Mouse (Mus musculus): ENCODE results near the gene Hormad1. TPM values are rescaled to one million over a fixed set of nuclear protein-coding genes. Genes with fewer than 3 reads are reported as not detected.

The Hormad1 gene
- polyA plus RNA-seq (2017; shearing (Covaris generic)), result under 1 TPM in 1 of 2 experiments, not detected in 1; 0.40 TPM

DNA sequence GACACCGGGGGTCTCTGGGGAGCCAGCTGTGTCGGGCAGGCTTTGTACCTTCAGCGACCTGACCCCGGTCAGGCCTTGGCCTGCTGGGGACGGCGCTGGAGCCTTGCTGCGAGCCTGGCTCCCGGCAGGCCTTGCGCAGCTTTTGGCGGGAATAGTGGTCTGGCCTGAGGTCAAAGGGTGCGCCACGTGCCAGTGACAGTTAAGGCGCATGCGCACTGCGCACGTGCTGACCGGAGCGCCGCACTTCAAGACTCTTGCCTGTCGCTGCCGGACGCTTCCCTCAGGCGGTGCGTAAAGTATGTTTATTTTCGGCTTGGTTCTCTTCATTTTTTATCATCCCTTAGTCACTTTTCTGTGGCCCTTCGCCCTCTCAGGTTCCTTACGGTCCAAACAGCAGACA is at the start of gene Hormad1:
Hormad1 (plus strand) TSS at position 241 of the 400 bp plus-strand sequence.

DNA sequence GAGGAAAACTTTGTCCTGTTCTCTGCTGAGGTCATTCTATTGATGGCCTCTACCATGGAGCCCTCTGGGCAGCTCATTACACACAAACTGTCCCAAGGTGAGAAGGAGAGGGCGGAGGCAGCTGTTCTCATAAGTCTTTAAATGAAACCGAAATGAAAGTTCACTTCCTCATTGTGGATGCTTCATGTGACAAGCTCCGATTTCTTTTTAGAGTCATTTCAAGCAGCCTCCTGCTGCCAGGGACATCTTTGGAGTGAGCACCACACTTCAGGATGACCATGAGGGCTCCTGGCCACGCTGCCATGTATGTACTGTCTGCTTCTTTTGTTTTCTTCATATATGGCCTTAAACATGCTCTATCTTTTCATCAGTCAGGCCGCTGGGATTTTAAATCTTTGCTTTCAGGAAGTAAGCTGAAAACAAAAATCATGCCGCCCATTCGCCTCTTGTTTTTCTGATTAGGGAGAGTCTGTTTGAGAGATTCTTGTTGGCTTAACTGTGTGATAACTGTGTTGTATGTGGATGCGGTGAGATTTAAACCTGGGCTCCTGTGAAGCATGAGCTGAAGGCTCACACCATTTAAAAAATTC is 32.8 kb upstream of the Hormad1 start, which contains the start of gene Ctss:
Ctss (plus strand) TSS at position 165 of the 590 bp plus-strand sequence.

GRCm38 (mm10) chr3:95588604-95589086 is 29.2 kb downstream of the Hormad1 start, which contains the start of gene Golph3l:
Golph3l (plus strand) TSS chr3:95588934.

DNA sequence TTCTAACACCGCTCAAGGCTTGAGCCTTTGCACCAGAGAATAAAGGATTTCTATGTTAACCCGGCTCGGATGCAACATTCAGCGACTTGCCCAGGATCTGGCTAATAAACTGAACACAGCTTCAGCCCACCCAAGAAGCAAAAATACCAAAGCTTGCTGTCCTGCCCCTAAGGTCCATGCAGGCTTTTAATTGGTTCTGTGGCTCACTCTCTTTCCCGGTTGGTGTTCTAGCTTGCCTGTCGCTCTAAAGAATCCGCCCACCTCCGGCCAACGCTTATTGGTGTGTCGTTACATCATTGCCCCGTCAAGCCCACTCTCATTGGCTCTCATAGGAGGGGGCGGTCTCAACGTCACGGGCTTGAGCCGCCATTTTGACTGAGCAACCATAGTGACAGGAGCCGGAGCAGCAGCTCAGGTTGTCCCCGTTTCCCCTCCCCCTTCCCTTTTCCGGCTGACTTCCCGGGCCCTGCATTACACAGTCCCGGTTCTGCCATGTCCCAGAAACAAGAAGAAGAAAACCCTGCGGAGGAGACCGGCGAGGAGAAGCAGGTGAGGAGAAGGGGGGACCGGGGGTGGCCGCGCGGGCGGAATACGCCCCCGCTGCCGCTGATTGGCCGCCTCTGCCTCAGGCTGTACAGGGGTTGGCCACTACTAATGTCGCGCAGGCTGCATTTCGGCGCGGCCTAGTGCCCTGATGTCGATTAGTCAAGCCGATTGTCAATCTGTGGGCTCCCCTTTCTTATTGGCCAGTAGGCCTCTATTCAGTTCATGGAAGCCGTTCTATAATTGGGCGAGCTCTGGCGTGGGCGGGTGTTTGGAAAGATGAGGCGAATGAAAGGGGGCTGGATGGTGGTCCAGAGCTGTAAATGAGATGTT is 65.4 kb downstream of the Hormad1 start, which contains the start of gene Ensa:
Ensa (plus strand) TSS at position 366 of the 876 bp plus-strand sequence.

Other genes with a start within 250 kb of the Hormad1 start
- 100 to 1,000 TPM; 222 to 295 TPM for gene Cers2, start 244.9 kb upstream of the Hormad1 start, polyA plus RNA-seq (2017; shearing (Covaris generic))
- gene Setdb1, start 202.5 kb upstream of the Hormad1 start, polyA plus RNA-seq (2017; shearing (Covaris generic)), result 10 to 100 TPM; 27.5 to 32.4 TPM
- under 1 TPM in 1 of 2 experiments, not detected in 1; 0.80 TPM for gene 4930558C23Rik, start 156.8 kb upstream of the Hormad1 start, polyA plus RNA-seq (2017; shearing (Covaris generic))
- 10 to 100 TPM; 47.2 to 50.7 TPM for gene Arnt, start 125.3 kb upstream of the Hormad1 start, polyA plus RNA-seq (2017; shearing (Covaris generic))
- under 1 TPM in 1 of 2 experiments, not detected in 1; 0.37 TPM for gene Ctsk, start 60.4 kb upstream of the Hormad1 start, polyA plus RNA-seq (2017; shearing (Covaris generic))
- 100 to 1,000 TPM; 290 to 395 TPM for gene Ctss, start 32.9 kb upstream of the Hormad1 start, polyA plus RNA-seq (2017; shearing (Covaris generic))
- gene Golph3l, start 29.3 kb downstream of the Hormad1 start, polyA plus RNA-seq (2017; shearing (Covaris generic)), result 10 to 100 TPM; 36.6 to 42.9 TPM
- gene Ensa, start 65.3 kb downstream of the Hormad1 start, polyA plus RNA-seq (2017; shearing (Covaris generic)), result 10 to 100 TPM; 78.8 to 82.8 TPM
- gene Mcl1, start 99.1 kb downstream of the Hormad1 start, polyA plus RNA-seq (2017; shearing (Covaris generic)), result 100 to 1,000 TPM; 462 to 507 TPM
- 10 to 100 TPM; 10.7 to 17.7 TPM for gene Adamtsl4, start 128.2 kb downstream of the Hormad1 start, polyA plus RNA-seq (2017; shearing (Covaris generic))
- gene Ecm1, start 179.9 kb downstream of the Hormad1 start, polyA plus RNA-seq (2017; shearing (Covaris generic)), result 100 to 1,000 TPM; 147 to 151 TPM
- gene Tars2, start 200.5 kb downstream of the Hormad1 start, polyA plus RNA-seq (2017; shearing (Covaris generic)), result 10 to 100 TPM; 76.4 to 81.3 TPM